Mouse (Mus musculus) stomach, postnatal 0 days (tissue): Measurements from ENCODE around the gene Tex2. TPM values are rescaled to one million over a fixed set of nuclear protein-coding genes. Genes with fewer than 3 reads are reported as not detected.

Experiments
- ATAC-seq: fragments of 200-750 bp; cut with Nextera tagmentation; 2 replicates; pipeline ENCODE4 v1.8.0; 2017; ENCODE audit not compliant: low FRiP score, low TSS enrichment
- DNase-seq: peaks from one replicate; pipeline ENCODE4 v3.0.0-alpha.2; 2016; ENCODE audit warnings: low spot score
- H3K27ac ChIP-seq: fragments of 300-500 bp; sonication (generic); replicated peaks from 2 replicates; pipeline ENCODE4 v1.5.1; 2014; ENCODE audit warnings: mild to moderate bottlenecking, control low read depth
- H3K27me3 ChIP-seq: fragments of 300-500 bp; sonication (generic); 2 replicates; pipeline ENCODE4 v1.6.1; 2014; ENCODE audit warnings: low read length; ENCODE audit not compliant: control insufficient read depth, insufficient read depth
- H3K36me3 ChIP-seq: fragments of 300-500 bp; sonication (generic); 2 replicates; pipeline ENCODE4 v1.6.1; 2014; ENCODE audit warnings: low read length, mixed read lengths; ENCODE audit not compliant: control insufficient read depth, insufficient read depth
- H3K4me1 ChIP-seq: fragments of 300-500 bp; sonication (generic); replicated peaks from 2 replicates; pipeline ENCODE4 v1.6.1; 2014; ENCODE audit warnings: antibody characterized with exemption; ENCODE audit not compliant: control insufficient read depth, insufficient read depth
- H3K4me2 ChIP-seq: fragments of 300-500 bp; sonication (generic); replicated peaks from 2 replicates; pipeline ENCODE4 v1.6.1; 2014; ENCODE audit warnings: low read depth, mild to moderate bottlenecking, control low read depth, moderate library complexity
- H3K4me3 ChIP-seq: fragments of 300-500 bp; sonication (generic); 2 replicates; pipeline ENCODE4 v1.5.1; 2014; ENCODE audit warnings: low read depth, low read length, control low read depth
- H3K9ac ChIP-seq: fragments of 300-500 bp; sonication (generic); 2 replicates; pipeline ENCODE4 v1.6.1; 2014; ENCODE audit warnings: mild to moderate bottlenecking, low read length, control low read depth, mixed read lengths
- H3K9me3 ChIP-seq: fragments of 300-500 bp; sonication (generic); 2 replicates; pipeline ENCODE4 v1.6.1; 2016; ENCODE audit warnings: low read length; ENCODE audit not compliant: control insufficient read depth
- CTCF ChIP-seq: IDR thresholded peaks from 2 replicates; pipeline ENCODE4 v1.5.1; 2016; ENCODE audit warnings: antibody characterized with exemption, low read depth, mild to moderate bottlenecking, moderate library complexity
- EP300 ChIP-seq: optimal IDR thresholded peaks from 2 replicates; pipeline ENCODE3; 2016; ENCODE audit warnings: antibody characterized with exemption
- WGBS: fragments of 180-500 bp; shearing (Covaris S2); extraction: QIAGEN DNeasy Blood & Tissue Kit; methylation state at CpG from one replicate; pipeline ENCODE4 v1.1.7; 2014; 5-methylcytosine and 5-hydroxymethylcytosine counted together
- polyA plus RNA-seq: library from polyadenylated mRNA; unstranded; fragments of >200 nt; fragmentation: Nextera tagmentation; extraction: Ambion mirVana; gene quantifications from 2 replicates; pipeline ENCODE4 v1.2.1, GENCODE M21; 2015

Tex2 gene
- polyA plus RNA-seq, 1 experiment from 2014 or later, result 11.6 TPM

- Histone ChIP-seq H3K9me3 (no peaks in the 10 kb centered on the region), H3K9ac (peak within 1 kb of the TSS; percentile 94), H3K4me2 (peak within 1 kb of the TSS; percentile 82), H3K27me3 (no peaks in the 10 kb centered on the region), H3K27ac (peak within 1 kb of the TSS; percentile 97), H3K4me3 (peak within 1 kb of the TSS; percentile 94), H3K36me3 (no peaks in the 10 kb centered on the region), H3K4me1 (no peaks in the 10 kb centered on the region)
- ATAC-seq, result peak; percentile 97
- TF ChIP-seq CTCF (no peak), EP300 (no peak)
- 2% methylated on average over 27 of the region's 28 CpGs for WGBS
- peak; percentile 98 for DNase-seq
These were observed 125.5 kb downstream of the Tex2 start, which contains the start of gene Ern1 for GRCm38 (mm10) chr11:106487733-106488115. Gene Ern1 (minus strand): TSS chr11:106487852.

GRCm38 (mm10) chr11:106486866-106487732, 126.1 kb downstream of the Tex2 start:
- Histone ChIP-seq H3K27me3 (no peaks in the 10 kb centered on the region), H3K9me3 (no peaks in the 10 kb centered on the region), H3K36me3 (no peaks in the 10 kb centered on the region), H3K4me2 (peak overlapping the region; percentile 82), H3K4me1 (no peaks in the 10 kb centered on the region), H3K9ac (peak overlapping the region; percentile 94), H3K4me3 (peak overlapping the region; percentile 94), H3K27ac (peak overlapping the region; percentile 97)
- DNase-seq, result no peak
- peak; percentile 24; the same call in 1 of the 2 replicates for TF ChIP-seq CTCF
- TF ChIP-seq EP300, result no peak
- under 1% methylated on average over 74 of the region's 86 CpGs for WGBS
- ATAC-seq, result peak; percentile 83

GRCm38 (mm10) chr11:106486042-106486865, 127.0 kb downstream of the Tex2 start:
- ATAC-seq, result no peak

GRCm38 (mm10) chr11:106485611-106486010, 127.6 kb downstream of the Tex2 start:
- Histone ChIP-seq H3K4me1 (no peaks in the 10 kb centered on the region), H3K27me3 (no peaks in the 10 kb centered on the region), H3K27ac (no peak overlapping the region), H3K9me3 (no peaks in the 10 kb centered on the region), H3K9ac (no peak overlapping the region), H3K4me2 (peak overlapping the region; percentile 82), H3K36me3 (no peaks in the 10 kb centered on the region), H3K4me3 (peak overlapping the region; percentile 94; the same call in 1 of the 2 replicates)
- no peak for TF ChIP-seq CTCF
- TF ChIP-seq EP300, result no peak
- WGBS, result 75% methylated on average over 4 of the region's 4 CpGs
- ATAC-seq, result no peak
- DNase-seq, result no peak

More at GRCm38 (mm10) chr11:106486042-106486865, 127.0 kb downstream of the Tex2 start:
- Histone ChIP-seq H3K27ac (no peak overlapping the region), H3K4me1 (no peaks in the 10 kb centered on the region), H3K9ac (peak overlapping the region; percentile 94), H3K9me3 (no peaks in the 10 kb centered on the region), H3K36me3 (no peaks in the 10 kb centered on the region), H3K27me3 (no peaks in the 10 kb centered on the region), H3K4me3 (peak overlapping the region; percentile 94), H3K4me2 (peak overlapping the region; percentile 82)
- no peak for TF ChIP-seq EP300
- TF ChIP-seq CTCF, result no peak
- DNase-seq, result peak; percentile 42
- WGBS, result 19% methylated on average over 16 of the region's 16 CpGs

GRCm38 (mm10) chr11:106484875-106485274, 128.3 kb downstream of the Tex2 start:
- no peak overlapping the region for H3K4me3 ChIP-seq
- no peaks in the 10 kb centered on the region for H3K9me3 ChIP-seq
- no peak for TF ChIP-seq CTCF
- TF ChIP-seq EP300, result no peak
- no peak overlapping the region for H3K4me2 ChIP-seq
- H3K4me1 ChIP-seq, result no peaks in the 10 kb centered on the region
- ATAC-seq (no peak), DNase-seq (no peak)
- no peaks in the 10 kb centered on the region for H3K27me3 ChIP-seq
- 81% methylated on average over 4 of the region's 4 CpGs for WGBS
- H3K36me3 ChIP-seq, result no peaks in the 10 kb centered on the region
- H3K27ac ChIP-seq, result no peak overlapping the region
- no peak overlapping the region for H3K9ac ChIP-seq
